Mouse (Mus musculus): ENCODE data around the gene March1.
"Not testable (repeated sequence)": the region's sequence is repeated elsewhere in the genome, so short reads cannot be mapped to it uniquely, and the experiment has no call there.

Gene March1

DNA sequence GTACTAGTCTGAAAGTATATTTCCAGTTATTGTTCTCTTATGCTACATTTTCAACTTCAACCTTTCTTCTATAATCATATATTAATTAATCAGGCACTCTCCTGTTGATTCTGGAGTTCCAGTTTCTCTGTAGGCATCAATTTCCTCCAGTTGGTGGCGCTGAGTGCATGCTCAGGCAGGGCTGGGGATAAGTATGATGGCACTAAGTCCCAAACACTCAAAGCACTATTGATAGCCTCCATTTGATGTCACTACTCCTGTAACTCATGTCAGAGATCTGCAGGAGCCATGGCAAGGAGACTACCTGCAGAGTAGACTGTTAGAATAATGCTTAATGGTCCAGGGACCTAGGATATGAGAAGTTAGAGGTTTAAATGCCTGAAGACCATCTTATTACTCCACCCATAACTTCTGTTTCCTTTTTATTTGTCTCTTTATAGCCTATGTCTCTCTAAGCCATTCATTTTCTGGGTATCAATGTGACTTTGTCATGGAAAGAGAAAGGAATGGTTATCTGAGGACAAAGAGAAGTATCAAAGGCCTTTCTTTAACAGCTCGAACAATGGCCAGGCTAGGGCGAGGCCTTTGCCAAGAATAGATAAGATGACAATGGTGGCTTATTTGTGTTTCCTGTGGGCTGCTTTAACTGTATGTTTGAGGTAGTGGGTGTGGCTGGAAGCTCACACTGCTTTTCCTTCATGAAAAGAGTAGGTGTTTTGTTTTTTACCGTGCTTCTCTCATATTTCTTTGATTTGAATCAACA, 705.5 kb downstream of the March1 start:
- DNase-seq, result peak; percentile 3 to 9

DNA sequence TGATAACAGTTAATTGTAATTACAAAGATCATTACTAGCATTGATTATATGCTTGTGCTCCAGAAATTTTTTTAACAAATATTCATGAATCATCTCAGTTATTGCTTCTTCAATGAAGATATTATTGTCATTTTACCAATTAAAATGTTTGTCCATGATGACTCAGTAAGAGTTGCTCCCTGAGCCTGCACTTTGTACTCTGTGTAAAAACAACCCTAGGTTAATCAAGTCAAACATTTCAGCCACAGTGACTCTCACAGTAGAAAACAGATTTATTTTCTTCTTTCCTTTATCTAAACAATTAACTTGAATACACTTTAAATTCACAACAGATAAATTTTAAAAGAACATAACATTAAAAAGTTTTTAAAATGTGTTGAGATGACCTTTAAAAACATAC, 708.7 kb downstream of the March1 start:
- DNase-seq, result no peak

DNA sequence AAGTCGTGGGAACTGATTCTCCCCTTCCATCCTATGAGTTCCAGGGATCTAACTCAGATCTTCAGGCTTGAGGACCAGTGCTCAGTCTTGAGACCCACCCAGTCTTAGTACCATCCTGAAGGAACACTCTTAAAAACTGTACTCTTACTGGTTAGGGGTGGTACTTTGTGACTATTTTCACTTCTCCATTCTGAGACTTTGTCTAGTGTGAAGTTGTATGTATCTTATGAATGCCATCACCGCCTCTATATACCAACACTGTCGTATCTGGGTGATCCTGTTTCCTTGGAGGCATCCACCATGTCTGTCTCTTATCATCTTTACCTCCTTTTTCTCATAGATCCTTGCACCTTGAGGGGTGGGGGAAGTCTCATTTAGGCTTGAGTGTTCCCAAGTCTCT, 714.5 kb downstream of the March1 start:
- no peak for DNase-seq

DNA sequence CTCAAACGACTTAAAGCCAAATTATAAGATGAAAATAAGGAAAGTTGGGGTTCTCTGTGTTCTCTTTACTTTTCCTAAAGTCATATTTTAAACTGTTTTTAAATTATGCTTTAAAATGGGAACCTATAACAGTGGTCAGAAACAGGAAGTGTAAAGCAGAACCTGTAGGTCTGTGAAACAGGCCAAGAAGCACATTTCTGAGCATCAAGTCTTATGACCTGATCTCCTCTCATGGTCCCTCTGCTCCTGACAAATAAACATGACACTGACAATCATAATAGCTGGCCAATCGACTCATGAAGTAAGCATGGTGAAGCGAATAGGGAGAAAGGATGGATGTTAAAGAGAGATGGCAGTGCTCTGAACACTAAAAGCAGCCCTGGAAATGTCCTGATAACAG, 716.6 kb downstream of the March1 start:
- no peak for DNase-seq

DNA sequence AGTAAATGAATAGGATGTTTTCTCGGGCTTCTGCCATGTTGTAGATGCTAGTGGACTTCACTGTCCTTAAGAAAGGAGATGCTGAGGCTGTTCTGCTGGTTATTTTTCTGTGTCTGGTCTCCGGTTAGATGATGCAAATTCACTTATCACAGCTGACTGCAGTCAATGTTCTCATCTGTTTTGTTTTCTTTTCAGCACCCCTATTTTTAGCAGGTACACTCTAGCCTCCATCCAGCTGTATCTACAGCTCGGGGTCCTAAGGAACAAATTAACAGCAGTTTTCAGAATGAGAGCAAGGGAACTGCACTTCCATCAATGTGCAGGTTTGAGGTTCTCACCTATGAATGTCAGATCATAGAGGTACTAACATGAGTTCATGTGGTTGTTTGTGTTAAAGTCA, 721.9 kb downstream of the March1 start:
- DNase-seq, result no peak

DNA sequence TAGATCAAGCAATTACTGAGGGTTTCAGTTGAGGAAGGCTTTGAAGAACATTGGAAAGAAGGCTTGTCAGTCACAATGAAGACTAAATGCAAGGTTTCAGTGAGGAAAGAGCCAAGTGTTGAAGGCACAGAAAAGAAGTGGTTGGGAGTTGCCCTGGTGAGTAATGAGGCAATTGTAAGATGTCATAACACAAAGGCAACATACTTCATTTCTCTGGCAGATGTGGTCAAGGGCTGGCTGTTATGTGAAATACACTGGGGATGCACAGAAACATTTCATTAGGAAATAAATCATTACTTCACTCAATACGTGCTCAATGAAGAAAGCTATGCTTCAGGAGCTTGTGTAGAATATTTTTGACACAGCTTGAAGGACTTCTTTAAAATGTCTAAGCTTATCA, 725.2 kb downstream of the March1 start:
- no peak for DNase-seq

DNA sequence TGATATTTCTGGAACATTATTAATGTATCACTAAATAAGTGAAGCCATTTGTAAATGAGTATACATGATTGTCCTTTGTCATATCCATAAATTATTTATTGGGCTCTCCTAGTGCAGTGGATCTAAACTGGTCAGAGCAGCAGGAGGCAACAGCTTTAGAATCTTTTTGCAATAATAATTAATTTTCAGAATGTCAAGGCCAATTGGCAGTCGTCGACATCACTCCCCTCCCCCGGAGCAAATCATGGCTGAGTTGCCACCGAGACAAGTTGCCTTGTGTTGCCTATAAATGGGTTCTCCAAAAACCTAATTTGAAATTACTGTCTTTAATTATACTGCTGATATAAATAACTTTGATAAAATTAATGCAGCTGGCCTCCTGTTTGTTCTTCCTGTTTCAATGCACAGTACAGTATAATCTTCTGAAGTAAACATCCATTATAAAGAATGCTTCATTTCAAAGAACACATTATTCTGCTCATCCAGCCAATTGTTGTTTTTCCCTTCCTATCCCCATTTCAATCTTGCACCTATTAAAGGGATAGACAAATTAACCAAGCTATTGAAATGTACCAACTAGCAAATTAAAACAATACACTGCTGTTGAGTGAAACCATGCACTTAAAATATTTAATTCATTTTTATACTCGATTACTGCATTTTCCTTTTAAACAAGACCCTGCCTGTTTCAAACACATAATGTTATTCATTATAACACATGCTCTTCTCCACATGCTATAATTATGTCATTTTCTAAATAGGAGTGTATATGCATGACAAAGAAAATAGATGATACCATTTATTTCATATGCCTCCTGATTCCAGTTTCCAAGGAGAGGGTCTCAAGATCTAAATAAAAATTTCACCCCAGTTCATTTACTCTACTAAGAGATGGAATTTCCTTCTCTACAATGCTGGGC, 745.4 kb downstream of the March1 start:
- no peak for DNase-seq

DNA sequence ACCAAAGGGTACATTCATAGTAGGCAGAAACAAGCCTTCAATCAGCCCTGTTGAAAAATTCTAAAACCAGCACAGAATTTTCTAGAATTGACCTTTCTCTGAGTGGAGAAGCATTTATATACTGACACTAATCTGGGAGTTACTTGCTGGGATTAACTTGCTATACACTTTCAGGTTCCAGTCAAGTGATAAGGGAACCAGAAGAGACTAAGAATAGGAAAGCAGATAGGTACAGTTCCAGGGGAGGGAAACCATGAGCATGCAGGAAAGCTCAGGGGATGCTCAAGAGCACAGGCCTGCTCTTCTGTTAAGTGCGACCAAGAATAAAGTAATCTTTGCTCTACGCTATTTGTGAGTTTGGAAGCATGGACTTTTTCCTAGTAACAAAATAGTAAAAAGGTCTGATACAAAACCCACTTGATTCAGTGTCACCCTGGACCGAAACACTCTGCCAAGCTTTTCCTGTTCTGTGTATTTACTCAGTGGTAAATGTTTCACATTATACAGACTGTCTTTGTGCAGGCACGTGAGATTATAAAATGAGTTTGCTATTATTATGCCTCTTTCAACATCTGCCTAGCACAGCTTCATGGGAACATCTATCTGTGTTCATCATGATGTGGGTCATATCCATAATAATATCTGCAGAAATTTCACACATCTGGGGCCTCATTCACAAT, 766.1 kb downstream of the March1 start:
- DNase-seq, result no peak

DNA sequence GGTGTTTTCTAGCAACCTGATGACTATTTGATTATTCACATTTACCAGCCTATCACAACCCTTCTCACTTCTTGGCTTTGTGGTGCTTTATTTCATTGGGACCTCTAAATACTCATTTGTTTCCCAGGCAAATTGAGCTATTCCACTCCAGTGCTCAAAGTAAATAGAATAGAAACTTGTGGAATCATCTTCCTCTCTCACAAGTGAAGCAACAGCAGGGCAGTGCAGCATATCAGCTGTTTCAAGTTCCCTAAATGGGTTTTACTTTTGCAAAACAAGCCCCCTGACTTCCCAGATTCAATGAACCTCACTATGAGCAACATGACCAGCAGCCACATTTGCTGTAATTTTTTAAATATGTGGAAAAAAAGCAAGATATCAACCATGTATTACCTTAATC, 768.3 kb downstream of the March1 start:
- no peak for DNase-seq

DNA sequence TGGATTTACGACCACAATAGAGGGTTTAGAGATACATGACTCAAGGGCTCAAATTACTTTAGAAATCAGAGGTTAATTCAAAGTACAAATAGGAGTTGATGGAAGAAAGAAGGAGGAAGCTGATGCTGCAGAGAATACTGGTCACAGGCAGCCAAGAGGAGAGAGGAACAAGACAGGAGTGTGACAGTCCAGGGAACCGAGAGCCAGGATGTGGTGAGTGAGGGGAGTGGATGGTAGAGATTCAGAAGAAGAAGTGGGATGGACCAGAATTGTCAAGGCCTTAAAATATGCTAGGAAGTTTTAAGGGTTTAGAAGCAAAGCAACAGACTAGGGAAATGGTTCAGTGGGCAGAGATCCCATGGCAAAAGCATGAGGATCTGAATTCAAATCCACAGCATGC, 771.0 kb downstream of the March1 start:
- no peak for DNase-seq

DNA sequence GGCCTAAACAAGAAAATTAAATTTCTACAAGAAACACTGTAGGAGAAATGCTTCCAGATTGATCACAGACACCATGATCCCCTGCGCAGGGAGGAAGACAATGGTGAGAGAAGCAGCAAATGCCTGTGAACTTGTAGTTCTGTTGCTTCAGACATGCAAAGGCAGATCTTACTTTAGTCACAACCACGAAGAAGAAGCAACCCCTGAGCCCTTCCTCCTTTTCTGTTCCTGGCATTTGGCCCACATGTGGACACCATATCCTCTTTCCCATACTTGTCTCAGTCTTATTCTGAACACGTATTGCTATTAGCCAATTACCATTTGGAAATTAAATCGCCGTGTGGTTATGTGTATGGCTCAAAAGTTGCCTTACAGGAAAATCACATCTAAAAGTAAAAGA, 773.9 kb downstream of the March1 start:
- DNase-seq, result no peak

DNA sequence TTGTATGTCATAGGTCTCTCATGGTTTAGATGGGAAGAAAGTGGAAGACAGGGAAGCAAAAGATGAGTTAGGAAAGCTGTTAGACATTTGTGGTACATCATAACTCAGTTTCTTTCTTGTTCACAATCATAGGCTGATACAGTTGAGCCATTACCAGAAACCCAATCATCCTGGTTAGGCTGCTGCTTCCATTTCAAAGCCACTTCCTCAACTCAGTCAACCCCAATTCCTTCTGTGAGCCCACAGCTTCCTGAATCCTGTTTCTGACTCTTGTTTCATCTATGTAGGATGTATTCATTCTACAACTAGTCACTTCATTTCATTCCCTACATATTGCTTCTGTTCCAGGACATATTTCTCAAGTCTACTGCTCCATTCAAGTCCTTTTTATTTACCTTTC, 775.2 kb downstream of the March1 start:
- no peak for DNase-seq

DNA sequence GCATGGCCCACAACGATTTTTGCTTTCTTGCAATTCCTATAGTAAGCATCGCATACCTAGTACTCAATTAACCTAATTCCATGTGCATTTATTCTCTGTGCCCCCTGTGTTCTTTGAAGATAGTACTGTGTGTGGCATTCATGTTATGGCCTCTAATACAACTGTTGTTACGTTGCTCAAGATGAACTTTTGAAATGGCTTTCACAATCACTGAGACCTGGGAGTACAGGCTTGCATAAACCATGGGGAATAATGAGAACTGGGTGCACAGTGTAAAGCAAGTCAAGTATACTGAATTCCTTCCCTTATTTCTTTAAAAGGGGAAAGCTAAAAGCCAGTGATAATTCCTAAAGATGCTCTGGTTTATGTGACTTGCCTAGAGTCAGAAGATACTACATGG, 776.4 kb downstream of the March1 start:
- DNase-seq, result no peak

DNA sequence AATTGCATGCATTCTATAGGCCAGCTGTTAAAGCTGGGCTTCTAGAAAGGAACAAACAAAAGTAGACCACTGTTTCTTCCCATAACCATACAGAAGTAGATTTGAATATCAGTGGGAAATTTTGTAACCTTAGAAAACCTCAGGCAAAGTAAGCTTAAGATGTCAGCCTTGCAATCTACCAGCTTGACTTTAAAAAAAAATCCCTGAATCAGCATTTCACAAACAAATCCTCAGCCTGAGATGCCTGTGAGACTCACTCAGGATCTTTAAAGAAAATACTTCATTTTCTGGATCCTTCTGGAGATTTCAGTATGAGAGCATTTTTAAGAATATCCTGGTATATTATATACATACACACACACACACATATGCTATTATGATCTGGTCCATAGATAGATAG, 780.1 kb downstream of the March1 start:
- no peak for DNase-seq

DNA sequence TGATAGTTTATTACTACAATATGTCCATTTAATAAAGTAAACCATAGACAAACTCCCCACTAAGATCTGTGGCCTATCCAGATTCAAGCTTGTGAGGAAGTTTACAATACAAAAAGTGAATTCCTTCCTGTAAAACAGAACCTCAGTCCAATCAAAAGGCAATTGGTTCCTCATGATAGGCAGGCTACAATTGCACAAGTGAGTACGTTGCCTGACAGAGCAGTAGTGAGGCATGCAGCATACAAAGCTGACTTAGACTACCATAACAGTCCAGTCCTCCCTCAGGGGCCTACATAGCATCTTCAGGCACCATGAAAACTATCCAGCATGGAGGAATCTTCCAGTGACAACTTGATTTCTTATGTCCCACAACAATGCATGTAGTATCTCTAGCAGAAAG, 782.4 kb downstream of the March1 start:
- no peak for DNase-seq

DNA sequence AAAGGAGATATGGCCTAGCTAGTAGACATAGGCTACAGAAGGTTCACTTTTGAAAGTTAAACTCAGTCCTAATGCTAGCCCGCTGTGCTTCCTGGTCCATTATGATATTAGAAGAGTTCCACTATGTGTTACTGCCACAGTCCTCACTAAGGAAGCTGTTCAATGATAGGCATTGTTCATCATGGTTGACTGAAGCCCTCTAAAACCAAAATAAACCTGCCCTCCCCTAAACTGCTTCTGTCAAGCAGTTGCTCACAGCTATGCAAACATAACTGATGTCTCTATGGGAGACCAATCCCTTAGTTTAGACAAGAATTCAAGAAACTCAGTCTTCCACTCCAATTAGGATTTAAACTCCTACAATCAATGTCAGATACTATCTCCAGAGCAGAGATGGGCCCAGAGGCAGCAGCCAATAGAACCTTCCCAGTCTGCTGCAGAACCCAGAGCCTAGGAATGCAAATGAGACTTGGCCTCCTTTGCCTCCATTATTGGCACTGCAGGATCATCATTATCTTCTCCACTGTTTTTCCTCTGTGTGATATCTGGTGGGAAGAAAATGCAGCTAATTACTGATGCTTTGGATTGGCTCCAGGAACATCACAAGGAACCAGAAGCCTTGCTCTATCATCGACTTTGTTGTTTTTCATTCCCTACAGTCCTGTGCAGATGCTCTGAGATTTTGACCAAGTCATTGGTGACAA, 787.2 kb downstream of the March1 start:
- no peak for DNase-seq

DNA sequence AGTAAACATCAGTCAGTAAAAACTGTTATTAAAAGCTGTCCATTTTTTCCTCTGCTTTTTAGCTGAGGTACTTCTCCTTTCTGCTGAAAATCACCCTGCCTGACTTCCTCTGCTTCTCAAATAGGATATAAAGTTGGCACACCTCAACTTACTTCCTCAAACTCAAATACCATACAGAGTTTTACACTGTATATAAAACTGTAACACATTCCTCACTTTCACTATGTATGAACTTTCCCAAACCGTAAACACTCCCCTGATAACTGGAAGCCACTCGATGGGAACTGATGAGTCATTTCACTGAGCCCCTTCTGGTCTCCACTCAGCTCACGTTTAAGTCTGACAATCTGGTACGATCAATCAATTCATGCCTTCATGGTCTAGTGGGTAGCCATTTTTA, 788.1 kb downstream of the March1 start:
- DNase-seq, result not testable (repeated sequence)

DNA sequence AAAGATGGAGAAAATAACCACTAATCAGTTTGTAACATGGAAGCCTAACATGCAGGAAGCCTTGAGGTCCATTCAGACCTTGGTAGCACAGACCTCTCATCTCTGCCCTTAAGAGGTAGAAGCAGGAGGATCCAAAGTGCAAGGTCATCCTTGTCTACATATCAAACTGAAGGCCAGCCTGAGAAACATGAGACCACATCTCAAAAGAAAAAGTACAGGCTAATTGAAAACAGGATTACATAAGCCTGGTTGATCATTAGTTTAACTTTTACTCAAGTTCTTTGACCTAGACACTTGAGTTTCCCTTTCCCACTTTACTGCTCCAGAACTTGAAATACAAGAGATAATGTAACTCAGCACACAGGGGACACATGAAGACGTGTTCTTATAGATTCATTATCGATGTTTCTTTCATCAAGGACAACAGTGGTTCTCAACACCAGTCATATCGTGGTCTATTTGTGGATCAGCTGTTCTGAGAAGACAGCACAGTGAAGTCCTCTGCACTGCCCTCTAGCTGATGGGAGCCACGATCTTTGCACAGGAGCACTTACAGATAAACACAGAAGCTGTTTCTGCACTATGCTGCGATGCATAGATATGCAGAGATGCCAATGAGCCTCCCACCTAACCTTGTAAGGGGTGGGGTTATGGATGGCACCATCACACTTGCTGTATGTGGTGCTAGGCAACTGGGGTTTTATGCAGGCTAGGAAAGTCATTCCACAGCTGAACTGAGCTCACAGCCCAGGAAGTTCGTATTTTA, 789.1 kb downstream of the March1 start:
- DNase-seq, result no peak

DNA sequence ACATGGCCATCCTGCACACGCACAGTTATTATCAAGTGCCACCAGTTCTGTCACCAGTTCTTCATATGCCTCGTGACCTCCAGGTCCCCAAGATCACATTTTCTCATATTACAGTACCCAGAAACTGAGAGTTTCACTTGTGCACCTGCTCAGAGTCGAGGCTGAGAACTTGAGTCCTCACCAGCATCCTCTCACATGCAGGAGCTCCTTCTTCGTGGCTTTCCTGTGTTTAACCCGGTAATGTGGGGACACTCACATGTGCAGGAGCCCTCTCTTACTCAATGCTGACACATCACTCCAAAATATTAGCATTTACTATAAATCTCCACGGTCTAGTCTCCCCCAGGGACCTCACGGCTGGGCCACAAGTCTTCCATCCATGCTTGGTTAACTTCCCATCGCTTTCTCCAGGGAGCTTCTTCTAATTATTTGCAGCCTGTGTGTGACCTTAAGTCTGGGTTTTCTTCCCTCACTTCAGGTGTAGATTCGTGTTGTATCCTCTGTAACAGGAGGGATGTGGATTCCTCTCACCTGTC, 792.4 kb downstream of the March1 start:
- no peak for DNase-seq

DNA sequence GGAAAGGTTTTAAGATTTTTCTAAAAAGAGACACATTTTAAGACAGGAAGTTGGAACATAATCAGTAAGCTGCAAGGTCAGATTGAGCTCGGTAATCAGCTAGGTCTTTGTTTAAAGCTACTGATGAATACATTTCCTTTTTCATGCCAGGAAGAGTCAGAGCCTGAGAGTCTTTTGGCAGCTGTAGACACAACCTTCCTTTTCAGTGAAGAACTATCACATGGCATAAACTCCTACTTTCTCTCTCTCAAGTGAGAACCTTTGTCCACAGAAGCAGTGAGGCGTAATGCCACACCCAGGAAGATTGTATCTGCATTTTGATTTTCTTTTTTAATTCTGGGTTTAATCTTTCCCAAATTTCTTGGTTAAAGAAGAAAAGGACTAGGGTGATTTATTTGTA, 795.4 kb downstream of the March1 start:
- DNase-seq, result no peak

DNA sequence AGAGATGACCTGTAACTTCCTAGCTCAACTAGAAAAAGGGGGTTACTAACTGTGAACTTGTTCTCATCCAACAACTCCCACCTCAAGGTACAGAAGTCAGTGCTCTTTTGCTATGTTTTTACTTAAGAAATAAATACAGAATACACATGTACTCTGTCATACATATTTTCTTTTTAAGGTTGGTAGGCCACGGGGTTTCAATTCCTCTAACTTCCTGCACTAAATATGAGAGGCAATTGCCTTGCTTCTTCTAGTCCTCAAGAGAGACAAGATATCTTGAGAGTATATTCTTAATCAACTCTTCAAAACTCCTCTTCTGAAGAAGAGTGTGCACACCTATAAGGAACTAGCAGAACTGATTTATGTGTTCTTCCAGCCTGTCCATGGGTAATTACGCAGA, 797.5 kb downstream of the March1 start:
- DNase-seq, result no peak

DNA sequence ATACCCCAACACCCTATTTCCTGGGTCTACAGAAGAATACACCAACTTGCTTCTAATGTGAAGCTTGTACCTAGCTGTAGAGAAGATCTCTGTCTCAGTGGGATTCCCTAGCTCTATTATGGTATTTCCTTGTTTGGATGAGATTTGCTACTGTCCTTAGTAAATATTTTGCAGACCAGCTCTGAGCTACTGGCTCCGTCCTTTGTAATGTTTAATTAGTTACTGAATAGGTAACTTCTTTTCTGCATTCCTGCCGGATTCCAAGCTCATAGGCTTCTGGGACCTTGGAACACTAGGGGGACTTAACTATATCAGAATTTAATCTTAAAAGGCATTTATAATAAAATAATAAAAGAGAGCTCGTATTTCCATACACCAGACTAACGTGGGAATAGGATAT, 799.9 kb downstream of the March1 start:
- DNase-seq, result not testable (repeated sequence)
